Mouse (Mus musculus) kidney, postnatal 25 days (tissue): ENCODE measurements around the gene Lfng.
A peak's percentile ranks its signal among the peaks of the same experiment; 100 is the strongest.

Source experiments
- DNase-seq, 2 experiments: peaks; one replicate each; pipeline ENCODE4 v3.0.0; 2021; ENCODE audit warnings: mixed read lengths in 2 of 2

Lfng gene

GRCm38 (mm10) chr5:140596426-140596825 lies 10.7 kb upstream of the Lfng start:
- no peak for DNase-seq

DNA sequence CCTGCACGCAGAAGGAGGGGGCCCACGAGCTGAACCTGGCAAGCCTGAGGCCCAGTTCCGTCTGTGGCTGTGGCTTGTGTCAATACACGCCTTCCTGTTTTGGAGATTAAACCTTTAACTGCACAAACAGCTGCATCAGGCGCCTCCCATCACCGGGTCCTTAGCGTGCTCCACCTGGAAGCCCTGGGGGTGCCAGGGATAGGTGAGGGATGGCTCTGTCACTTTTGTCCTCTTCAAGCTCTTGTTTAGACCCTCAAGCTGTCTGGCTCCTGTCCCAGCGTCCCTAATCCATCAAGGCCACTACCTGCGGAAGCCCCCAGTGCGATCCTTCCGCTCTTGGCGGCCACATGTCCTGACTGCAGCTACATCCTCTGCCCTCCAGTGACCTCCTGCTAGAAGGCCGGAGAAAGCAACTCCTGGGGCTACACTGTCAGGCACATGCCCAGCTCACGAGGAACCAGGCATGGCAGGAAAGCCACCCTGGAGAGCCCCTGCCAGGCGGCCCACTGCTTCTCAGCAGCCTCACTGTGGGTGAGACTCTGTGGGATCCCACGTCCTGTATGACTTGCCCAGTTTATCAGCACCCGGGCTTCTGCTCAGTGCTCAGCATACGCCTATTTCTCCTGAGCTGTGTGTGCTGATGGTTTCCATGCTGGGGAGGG lies 10.1 kb upstream of the Lfng start:
- peak; percentile 80 to 93 for DNase-seq

- DNase-seq, result no peak
These were observed 9.3 kb upstream of the Lfng start for GRCm38 (mm10) chr5:140597787-140598186.

DNA sequence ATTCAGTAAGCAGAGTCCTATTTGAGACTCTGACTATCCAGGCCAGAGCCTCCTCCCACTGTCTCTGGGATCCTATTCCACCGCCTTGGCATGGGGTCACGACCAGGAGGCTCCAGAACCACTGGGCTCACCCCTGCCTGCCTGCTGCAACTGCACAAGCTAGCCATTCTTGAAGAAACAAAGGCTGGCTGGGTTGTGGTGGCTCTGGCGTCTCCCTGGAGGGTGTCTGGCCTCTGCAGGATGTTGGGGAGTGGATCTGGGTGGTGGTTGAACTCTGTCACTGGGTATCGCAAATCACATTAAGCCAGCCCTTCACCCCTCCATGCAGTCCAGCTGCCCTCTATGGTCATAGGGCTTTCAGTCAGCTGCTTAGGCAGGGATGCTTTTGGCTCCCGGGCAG lies 7.2 kb upstream of the Lfng start:
- peak in 1 of 2 experiments; percentile 55 for DNase-seq

DNA sequence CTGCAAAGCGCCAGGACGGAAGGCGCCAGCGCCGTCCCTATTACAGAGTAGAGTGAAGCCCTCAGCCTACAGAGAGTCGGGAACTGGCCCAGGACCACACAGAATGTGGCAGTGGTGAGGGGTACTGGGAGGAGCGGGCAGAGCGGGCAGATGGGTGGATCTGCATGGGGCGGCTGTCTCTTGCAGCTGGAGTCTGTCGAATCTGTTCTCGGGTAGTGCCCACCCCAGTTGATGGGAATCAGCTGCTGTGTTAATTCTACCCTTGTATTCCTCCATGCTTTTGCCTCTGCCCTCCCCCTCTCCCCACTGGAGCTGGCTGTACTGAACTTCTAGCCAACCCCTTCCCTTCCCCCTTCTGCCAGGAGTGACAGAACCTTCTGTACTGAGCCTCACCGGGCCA lies 5.4 kb upstream of the Lfng start:
- DNase-seq, result no peak

DNA sequence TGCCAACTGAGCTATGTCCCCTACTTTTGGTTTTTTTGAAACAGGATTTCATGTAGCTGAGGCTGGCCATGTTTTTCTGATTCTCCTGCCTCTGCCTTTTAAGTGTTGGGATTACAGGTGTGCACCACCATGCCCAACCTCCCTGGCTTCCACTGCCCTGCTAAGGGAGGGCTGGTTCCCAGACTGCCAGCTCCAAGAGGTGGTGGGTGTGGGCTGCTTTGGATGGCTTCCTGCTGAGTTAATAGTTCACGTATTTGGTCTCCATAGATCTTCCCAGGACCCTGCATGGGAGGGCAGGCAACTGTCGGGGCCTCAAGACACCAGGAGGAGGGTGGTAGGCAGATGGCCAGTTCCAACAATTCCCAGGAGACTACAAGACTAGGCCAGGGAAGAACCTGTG lies 4.6 kb upstream of the Lfng start:
- DNase-seq, result no peak

- no peak for DNase-seq
These were observed 2.7 kb upstream of the Lfng start for GRCm38 (mm10) chr5:140604386-140604785.

DNA sequence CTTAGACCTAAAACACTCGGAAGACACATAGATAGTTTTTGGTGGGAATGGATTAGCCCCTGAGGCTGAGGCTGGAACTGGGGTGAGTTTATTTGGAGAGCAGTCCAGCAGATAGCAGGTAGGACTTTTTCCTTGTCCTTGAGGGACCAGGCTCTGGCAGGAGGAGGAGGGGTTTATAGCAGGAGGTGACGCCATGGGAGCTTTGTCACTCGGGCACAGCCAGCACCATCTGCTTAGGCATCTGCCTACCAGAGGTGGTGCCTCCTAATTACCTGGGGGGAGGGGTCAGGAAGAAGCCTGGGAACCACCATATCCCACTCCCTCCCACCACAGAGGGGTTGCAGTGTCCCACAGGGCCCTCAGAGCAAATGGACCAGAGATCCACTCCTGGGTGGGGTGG lies 1.9 kb upstream of the Lfng start:
- DNase-seq, result no peak

GRCm38 (mm10) chr5:140606386-140606785 lies 734 bp upstream of the Lfng start:
- peak; percentile 36 to 70 for DNase-seq

- DNase-seq, result no peak
These were observed 915 bp downstream of the Lfng start for GRCm38 (mm10) chr5:140607836-140608633.

GRCm38 (mm10) chr5:140608634-140609015 lies 1.5 kb downstream of the Lfng start:
- no peak for DNase-seq

DNA sequence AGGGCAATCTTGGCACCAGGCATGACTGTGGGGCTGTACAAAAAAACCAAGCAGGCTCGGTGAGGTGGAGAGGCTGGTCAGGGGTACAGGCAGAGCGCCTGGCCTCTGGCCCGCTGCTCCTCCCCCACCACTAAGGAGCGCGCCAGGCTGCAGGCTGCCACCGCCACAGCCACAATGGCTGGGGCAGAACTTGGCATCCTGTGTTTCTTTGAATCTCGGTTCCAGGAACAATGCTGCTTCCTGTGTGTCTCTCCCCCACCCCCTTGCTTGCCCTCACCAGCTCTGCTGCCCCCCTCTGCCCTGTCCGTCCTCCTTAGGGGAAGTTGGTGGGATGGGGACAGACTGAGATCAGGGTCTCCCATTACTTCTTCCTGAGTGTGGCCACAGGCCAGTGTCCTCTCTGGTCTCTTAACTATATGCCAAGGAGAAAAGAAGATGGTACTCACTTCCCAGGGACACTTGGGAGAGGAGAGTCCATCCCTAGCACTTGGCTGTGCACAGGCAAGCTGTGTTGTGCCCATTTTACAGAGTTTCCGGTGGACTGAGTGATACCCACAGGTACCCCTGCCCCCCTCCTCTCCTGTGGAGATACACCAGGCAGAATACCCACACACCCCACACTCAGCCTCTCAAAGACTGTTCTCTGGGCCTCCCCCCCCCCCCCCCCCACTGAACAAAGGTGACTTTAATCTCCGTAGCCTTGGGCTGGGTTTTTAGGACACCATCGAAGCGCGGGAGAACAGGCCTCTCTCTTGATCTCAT lies 2.6 kb downstream of the Lfng start:
- DNase-seq, result peak; percentile 52 to 70

GRCm38 (mm10) chr5:140610273-140611011 lies 3.3 kb downstream of the Lfng start:
- DNase-seq, result peak; percentile 60 to 77

GRCm38 (mm10) chr5:140611021-140611583 lies 4.0 kb downstream of the Lfng start:
- peak; percentile 77 to 87 for DNase-seq

GRCm38 (mm10) chr5:140611611-140612185 lies 4.6 kb downstream of the Lfng start:
- no peak for DNase-seq

- no peak for DNase-seq
These were observed 5.1 kb downstream of the Lfng start for GRCm38 (mm10) chr5:140612191-140612590.

DNA sequence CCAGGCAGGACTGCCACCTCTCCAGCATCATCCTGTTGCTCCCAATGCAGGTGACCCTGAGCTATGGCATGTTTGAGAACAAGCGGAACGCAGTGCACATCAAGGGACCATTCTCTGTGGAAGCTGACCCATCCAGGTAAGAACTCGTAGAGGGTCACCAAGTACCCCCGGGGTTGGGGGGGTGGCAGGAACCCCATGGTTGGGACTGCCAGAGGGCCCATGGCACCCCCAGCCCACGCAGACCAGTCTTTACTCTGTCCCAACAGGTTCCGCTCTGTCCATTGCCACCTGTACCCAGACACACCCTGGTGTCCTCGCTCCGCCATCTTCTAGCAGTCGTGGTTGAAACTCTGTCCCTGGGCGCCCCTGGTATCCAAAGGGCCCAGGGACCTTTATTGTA lies 7.0 kb downstream of the Lfng start:
- DNase-seq, result no peak

DNA sequence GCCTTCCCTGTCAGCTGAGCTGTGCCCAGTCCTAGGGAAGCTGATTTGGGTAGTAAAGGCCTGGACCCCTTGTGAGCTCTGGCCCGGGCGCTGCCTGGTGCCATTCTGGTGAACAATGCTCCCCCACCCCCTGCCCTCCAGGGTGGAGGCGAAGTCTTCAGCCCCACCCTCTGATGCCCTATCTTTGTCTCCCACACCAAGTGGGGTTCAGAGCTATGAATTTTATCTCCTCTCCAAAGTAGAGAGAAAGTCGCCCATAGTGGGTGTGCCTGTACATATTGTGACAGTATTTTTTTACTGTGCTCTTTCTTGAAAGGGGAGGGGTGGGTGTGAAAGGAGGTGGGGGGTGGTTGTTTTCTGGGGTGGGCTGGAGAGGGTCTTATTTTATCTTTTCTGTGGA lies 7.7 kb downstream of the Lfng start:
- no peak for DNase-seq

GRCm38 (mm10) chr5:140615321-140616109 lies 8.4 kb downstream of the Lfng start:
- DNase-seq, result no peak

- DNase-seq, result no peak
These were observed 9.0 kb downstream of the Lfng start for GRCm38 (mm10) chr5:140616110-140616503.

GRCm38 (mm10) chr5:140616691-140617090 lies 9.6 kb downstream of the Lfng start:
- DNase-seq, result peak in 1 of 2 experiments; percentile 36
